Mouse (Mus musculus) hindbrain, embryonic 13.5 days (tissue): ENCODE results near the gene Zfp991. TPM values are rescaled to one million over a fixed set of nuclear protein-coding genes. Genes with fewer than 3 reads are reported as not detected.
A peak's percentile ranks its signal among the peaks of the same experiment; 100 is the strongest.
"Not testable (repeated sequence)": the region's sequence is repeated elsewhere in the genome, so short reads cannot be mapped to it uniquely, and the experiment has no call there.

Experiments used
- ATAC-seq: fragments of 200-750 bp; cut with Nextera tagmentation; 2 replicates; pipeline ENCODE4 v1.8.0; 2017; ENCODE audit warnings: moderate TSS enrichment; ENCODE audit not compliant: low FRiP score
- H3K27ac ChIP-seq: fragments of 300-500 bp; sonication (generic); 2 replicates; pipeline ENCODE4 v1.5.1; 2015; ENCODE audit warnings: inconsistent platforms, mild to moderate bottlenecking, moderate library complexity
- H3K27me3 ChIP-seq: fragments of 300-500 bp; sonication (generic); 2 replicates; pipeline ENCODE4 v1.6.1; 2015; ENCODE audit warnings: mild to moderate bottlenecking, inconsistent platforms
- H3K36me3 ChIP-seq: fragments of 300-500 bp; sonication (generic); 2 replicates; pipeline ENCODE4 v1.6.1; 2015; ENCODE audit warnings: mild to moderate bottlenecking, inconsistent platforms
- H3K4me1 ChIP-seq: fragments of 300-500 bp; sonication (generic); replicated peaks from 2 replicates; pipeline ENCODE4 v1.6.1; 2015; ENCODE audit warnings: inconsistent platforms
- H3K4me2 ChIP-seq: fragments of 300-500 bp; sonication (generic); 2 replicates; pipeline ENCODE4 v1.6.1; 2015; ENCODE audit warnings: inconsistent platforms, mild to moderate bottlenecking, moderate library complexity
- H3K4me3 ChIP-seq: fragments of 300-500 bp; sonication (generic); 2 replicates; pipeline ENCODE4 v1.5.1; 2015; ENCODE audit warnings: mild to moderate bottlenecking, inconsistent platforms
- H3K9ac ChIP-seq: fragments of 300-500 bp; sonication (generic); 2 replicates; pipeline ENCODE4 v1.6.1; 2015; ENCODE audit warnings: mild to moderate bottlenecking, inconsistent platforms
- H3K9me3 ChIP-seq: fragments of 300-500 bp; sonication (generic); 2 replicates; pipeline ENCODE4 v1.6.1; 2016; ENCODE audit warnings: inconsistent platforms
- WGBS: fragments of 180-500 bp; shearing (Covaris S2); methylation state at CpG from one replicate; pipeline ENCODE4 v1.1.7; 2015; 5-methylcytosine and 5-hydroxymethylcytosine counted together
- polyA plus RNA-seq: library from polyadenylated mRNA; unstranded; fragments of >200 nt; fragmentation: Nextera tagmentation; extraction: Ambion mirVana; gene quantifications from 2 replicates; pipeline ENCODE4 v1.2.1, GENCODE M21; 2015

Gene Zfp991
- polyA plus RNA-seq, 1 experiment from 2014 or later: 5.6 TPM

GRCm38 (mm10) chr4:147128152-147128551 lies 3.7 kb upstream of the Zfp991 start:
- not testable (repeated sequence) for H3K4me1 ChIP-seq, H3K4me2 ChIP-seq, H3K27ac ChIP-seq, H3K27me3 ChIP-seq, H3K9ac ChIP-seq, ATAC-seq, H3K4me3 ChIP-seq, H3K36me3 ChIP-seq
- peaks cover 17% of the 10 kb centered on the region for H3K9me3 ChIP-seq

GRCm38 (mm10) chr4:147133596-147133995 lies 1.8 kb downstream of the Zfp991 start:
- ATAC-seq, H3K27me3 ChIP-seq, H3K4me1 ChIP-seq, H3K36me3 ChIP-seq, H3K4me2 ChIP-seq, H3K9me3 ChIP-seq, H3K27ac ChIP-seq, H3K4me3 ChIP-seq, H3K9ac ChIP-seq: not testable (repeated sequence)
- WGBS: 56% methylated on average over 2 of the region's 2 CpGs

- H3K36me3 ChIP-seq, H3K27ac ChIP-seq, H3K9ac ChIP-seq, H3K4me3 ChIP-seq, H3K4me1 ChIP-seq, H3K9me3 ChIP-seq, H3K27me3 ChIP-seq, H3K4me2 ChIP-seq: not testable (repeated sequence)
- 76% methylated on average over 4 of the region's 4 CpGs for WGBS
- ATAC-seq: 0 out of 2 replicates have a peak, but pooled peaks have one; percentile 54
These were observed 9.9 kb downstream of the Zfp991 start for GRCm38 (mm10) chr4:147141757-147142156.

GRCm38 (mm10) chr4:147165282-147165681 lies 33.4 kb downstream of the Zfp991 start:
- not testable (repeated sequence) for H3K27me3 ChIP-seq, H3K36me3 ChIP-seq, ATAC-seq, H3K9me3 ChIP-seq, H3K4me2 ChIP-seq, H3K4me1 ChIP-seq, H3K4me3 ChIP-seq, H3K27ac ChIP-seq, H3K9ac ChIP-seq
- 97% methylated on average over 2 of the region's 2 CpGs for WGBS

- H3K9ac ChIP-seq, H3K4me1 ChIP-seq, H3K36me3 ChIP-seq, H3K4me2 ChIP-seq, H3K27ac ChIP-seq, H3K9me3 ChIP-seq, H3K27me3 ChIP-seq, H3K4me3 ChIP-seq: not testable (repeated sequence)
- ATAC-seq: 0 out of 2 replicates have a peak, but pooled peaks have one; percentile 23
- WGBS: 96% methylated on average over 2 of the region's 2 CpGs
These were observed 38.7 kb downstream of the Zfp991 start for GRCm38 (mm10) chr4:147170547-147170946.

GRCm38 (mm10) chr4:147171557-147171956 lies 39.7 kb downstream of the Zfp991 start:
- not testable (repeated sequence) for H3K27ac ChIP-seq, H3K4me2 ChIP-seq, H3K9me3 ChIP-seq, H3K9ac ChIP-seq, H3K36me3 ChIP-seq, H3K4me1 ChIP-seq, H3K27me3 ChIP-seq, H3K4me3 ChIP-seq
- 67% methylated on average over 1 of the region's 4 CpGs for WGBS
- ATAC-seq: peak; percentile 46; the same call in 1 of the 2 replicates

GRCm38 (mm10) chr4:147176279-147176880 lies 44.5 kb downstream of the Zfp991 start:
- not testable (repeated sequence) for H3K4me2 ChIP-seq, H3K4me3 ChIP-seq, H3K4me1 ChIP-seq, H3K9ac ChIP-seq, H3K9me3 ChIP-seq, H3K27ac ChIP-seq, H3K27me3 ChIP-seq, H3K36me3 ChIP-seq
- WGBS: 92% methylated on average over 11 of the region's 12 CpGs
- peak; percentile 57; the same call in 1 of the 2 replicates for ATAC-seq

GRCm38 (mm10) chr4:147181141-147181685 lies 49.4 kb downstream of the Zfp991 start:
- not testable (repeated sequence) for H3K4me1 ChIP-seq, H3K9me3 ChIP-seq, H3K27ac ChIP-seq, H3K4me3 ChIP-seq, H3K9ac ChIP-seq, H3K27me3 ChIP-seq, H3K36me3 ChIP-seq, H3K4me2 ChIP-seq
- WGBS: 97% methylated on average over 8 of the region's 8 CpGs
- ATAC-seq: 0 out of 2 replicates have a peak, but pooled peaks have one; percentile 43

GRCm38 (mm10) chr4:147181969-147182705 lies 50.3 kb downstream of the Zfp991 start:
- ATAC-seq: peak; percentile 51; the same call in 1 of the 2 replicates
- H3K4me1 ChIP-seq, H3K9ac ChIP-seq, H3K4me3 ChIP-seq, H3K27me3 ChIP-seq, H3K4me2 ChIP-seq, H3K36me3 ChIP-seq, H3K27ac ChIP-seq, H3K9me3 ChIP-seq: not testable (repeated sequence)
- WGBS: no CpG with 5 or more reads among the region's 13 CpGs

- H3K4me2 ChIP-seq, H3K4me3 ChIP-seq, H3K36me3 ChIP-seq, H3K27me3 ChIP-seq, H3K9me3 ChIP-seq, H3K4me1 ChIP-seq, H3K27ac ChIP-seq, H3K9ac ChIP-seq: not testable (repeated sequence)
- 89% methylated on average over 1 of the region's 1 CpGs for WGBS
- peak; percentile 60 for ATAC-seq
These were observed 55.0 kb downstream of the Zfp991 start for GRCm38 (mm10) chr4:147186824-147187223.

GRCm38 (mm10) chr4:147187283-147187965 lies 55.6 kb downstream of the Zfp991 start:
- H3K4me1 ChIP-seq, H3K9ac ChIP-seq, H3K4me3 ChIP-seq, H3K36me3 ChIP-seq, H3K4me2 ChIP-seq, H3K9me3 ChIP-seq, H3K27ac ChIP-seq, H3K27me3 ChIP-seq: not testable (repeated sequence)
- peak; percentile 69 for ATAC-seq
- 66% methylated on average over 69 of the region's 71 CpGs for WGBS

GRCm38 (mm10) chr4:147195186-147195585 lies 63.3 kb downstream of the Zfp991 start:
- not testable (repeated sequence) for H3K27ac ChIP-seq, ATAC-seq, H3K27me3 ChIP-seq, H3K9ac ChIP-seq, H3K36me3 ChIP-seq, H3K4me3 ChIP-seq, H3K4me1 ChIP-seq, H3K4me2 ChIP-seq
- WGBS: 89% methylated on average over 8 of the region's 9 CpGs
- H3K9me3 ChIP-seq: peaks cover 11% of the 10 kb centered on the region
